Mouse (Mus musculus) common myeloid progenitor, adult 5-6 weeks (primary cell): ENCODE results near the gene Spocd1. TPM values are rescaled to one million over a fixed set of nuclear protein-coding genes. Genes with fewer than 3 reads are reported as not detected.

Source experiments
- ATAC-seq: replicated peaks from 2 replicates; pipeline ENCODE4 v1.8.0; 2016; ENCODE audit warnings: low read depth, mild to moderate bottlenecking, moderate TSS enrichment, inconsistent platforms; ENCODE audit not compliant: poor library complexity, severe bottlenecking
- total RNA-seq: library from RNA; stranded (forward); fragments of 200-1000, 187-1606 nt; gene quantifications from 2 replicates; pipeline ENCODE4 v1.2.3, GENCODE M21; 2017

Spocd1 gene
- total RNA-seq, 1 experiment from 2014 or later = 0.05 TPM

DNA sequence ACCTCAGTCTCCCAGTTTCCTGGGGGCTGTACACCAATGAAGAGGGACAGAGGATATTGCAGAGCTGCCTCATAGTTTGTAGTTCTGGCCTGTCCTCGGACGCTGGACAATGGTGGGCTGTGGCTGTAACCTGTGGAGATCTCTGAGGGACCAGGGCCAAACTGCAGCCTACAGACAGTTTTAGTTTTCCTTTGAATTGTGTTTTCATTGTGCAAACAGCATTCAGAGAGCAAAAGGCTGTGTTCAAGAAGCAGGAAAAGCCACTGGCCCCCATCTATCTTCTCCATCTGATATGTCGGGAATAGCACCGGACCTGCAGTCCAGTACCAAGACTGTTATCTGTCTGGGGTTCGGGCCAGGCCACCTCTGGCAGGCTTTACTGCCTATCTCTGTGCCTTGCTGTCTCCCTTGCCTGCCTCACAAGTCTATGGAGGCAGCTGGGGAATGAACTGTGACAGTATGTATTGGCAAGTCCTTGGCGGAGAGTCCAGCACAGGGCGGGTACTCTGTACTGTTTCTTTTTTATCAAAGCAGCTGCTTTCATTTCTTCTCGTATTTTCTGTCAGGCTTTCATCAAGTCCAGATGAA is 11.9 kb upstream of the Spocd1 start:
- no peak for ATAC-seq

- no peak for ATAC-seq
These were observed 10.6 kb upstream of the Spocd1 start for GRCm38 (mm10) chr4:129918464-129918863.

DNA sequence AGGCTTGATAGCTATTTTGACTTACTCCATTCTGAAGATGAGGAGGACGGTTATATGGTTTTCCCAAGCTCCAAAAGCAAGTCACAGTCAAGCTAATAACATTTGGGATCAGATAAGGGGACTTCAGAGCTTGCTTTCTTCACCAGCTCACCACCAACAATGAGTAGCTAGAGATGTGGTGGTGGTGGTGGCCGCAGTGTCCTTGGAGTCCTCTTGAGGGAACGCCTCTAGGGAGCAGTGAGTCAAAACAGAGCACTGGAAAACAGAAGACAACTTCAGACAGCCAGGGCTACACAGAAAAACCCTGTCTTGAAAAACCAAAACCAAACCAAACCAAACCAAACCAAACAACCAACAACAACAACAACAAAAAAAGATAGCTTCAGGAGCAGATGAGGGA is 10.1 kb upstream of the Spocd1 start:
- ATAC-seq = no peak

DNA sequence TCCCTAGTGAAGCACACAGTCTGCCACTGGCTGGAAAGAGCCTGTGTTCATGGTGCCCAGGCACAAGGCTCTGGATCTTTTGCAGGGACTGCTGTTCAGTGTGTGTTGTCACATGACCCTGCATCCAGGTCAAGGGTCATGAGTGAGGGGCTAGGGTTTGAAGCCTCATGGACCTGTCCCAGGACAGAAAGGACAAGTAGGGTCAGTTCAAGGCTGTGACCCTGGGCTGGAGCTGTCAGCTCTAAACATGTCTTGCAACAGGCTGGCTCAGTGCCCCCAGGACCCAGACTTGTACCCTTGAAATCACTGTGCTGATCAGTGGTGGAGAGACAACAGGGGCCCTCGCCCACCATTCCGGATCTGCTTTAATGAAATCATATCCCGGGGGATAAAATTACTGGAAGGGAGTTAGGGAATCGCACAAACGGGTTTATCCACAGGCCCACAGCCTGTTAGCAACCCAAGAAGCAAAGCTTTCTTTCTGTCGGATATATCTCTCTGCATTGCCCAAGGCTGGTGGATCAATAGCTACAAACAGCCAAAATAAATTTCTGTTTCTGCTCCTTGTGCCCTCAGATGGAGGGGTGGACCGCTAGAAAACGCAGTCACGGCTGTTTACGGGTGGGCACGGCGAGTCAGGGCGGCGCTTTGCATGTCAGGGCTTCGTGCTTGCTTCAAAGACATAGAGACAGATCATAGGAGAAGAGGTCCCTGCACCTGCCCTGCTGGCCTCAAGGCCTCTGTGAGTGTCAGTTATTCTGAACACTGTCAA is 8.3 kb upstream of the Spocd1 start:
- no peak for ATAC-seq

DNA sequence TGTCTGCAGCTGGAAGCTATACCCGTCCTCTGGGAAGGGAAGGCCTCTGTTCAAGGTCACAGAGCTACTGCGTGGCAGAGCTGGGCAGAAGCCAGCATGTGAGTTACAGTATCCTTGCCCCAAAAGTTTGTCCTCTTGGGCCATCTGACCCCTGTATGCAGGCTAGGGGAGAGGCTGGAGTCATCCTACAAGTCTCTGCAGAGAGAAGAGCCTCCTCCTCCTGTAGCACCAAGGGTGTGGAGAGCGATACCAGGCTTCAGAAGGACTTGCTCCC is 7.8 kb upstream of the Spocd1 start:
- ATAC-seq = no peak

GRCm38 (mm10) chr4:129924143-129924542 is 4.9 kb upstream of the Spocd1 start:
- no peak for ATAC-seq

- peak; percentile 83 for ATAC-seq
These were observed 4.4 kb upstream of the Spocd1 start for GRCm38 (mm10) chr4:129924694-129925093.

GRCm38 (mm10) chr4:129926544-129926943 is 2.5 kb upstream of the Spocd1 start:
- no peak for ATAC-seq

GRCm38 (mm10) chr4:129927091-129927490 is 2.0 kb upstream of the Spocd1 start:
- no peak for ATAC-seq

DNA sequence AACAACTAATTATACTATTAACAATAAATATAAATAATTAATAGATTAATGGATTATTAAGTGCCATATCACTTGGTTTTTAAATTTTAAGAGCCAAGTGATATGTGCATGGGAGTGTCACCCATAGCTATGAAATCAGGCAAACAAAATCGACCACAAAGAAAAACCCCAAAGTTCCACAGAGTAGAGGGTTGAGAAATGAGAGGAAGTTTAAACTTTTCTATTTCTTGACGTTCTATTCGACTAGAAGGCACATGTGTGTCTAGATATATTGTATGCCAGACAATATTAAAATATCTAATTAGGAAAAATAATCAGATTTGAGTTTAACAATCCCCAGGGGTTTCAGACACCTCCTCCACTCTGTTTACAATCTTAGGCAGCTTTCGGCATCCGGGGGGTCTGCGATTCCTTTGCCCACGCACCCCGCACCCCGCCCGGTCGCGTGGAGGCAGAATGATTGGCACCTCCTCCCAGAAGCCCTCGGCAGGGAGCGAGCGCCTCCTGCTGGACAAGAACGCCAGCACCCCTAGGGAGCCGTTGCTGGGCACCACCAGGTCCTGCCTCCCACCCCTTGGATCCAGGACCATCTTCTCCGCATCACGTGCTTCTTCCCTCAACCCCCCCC is 811 bp upstream of the Spocd1 start:
- peak; percentile 60 for ATAC-seq

DNA sequence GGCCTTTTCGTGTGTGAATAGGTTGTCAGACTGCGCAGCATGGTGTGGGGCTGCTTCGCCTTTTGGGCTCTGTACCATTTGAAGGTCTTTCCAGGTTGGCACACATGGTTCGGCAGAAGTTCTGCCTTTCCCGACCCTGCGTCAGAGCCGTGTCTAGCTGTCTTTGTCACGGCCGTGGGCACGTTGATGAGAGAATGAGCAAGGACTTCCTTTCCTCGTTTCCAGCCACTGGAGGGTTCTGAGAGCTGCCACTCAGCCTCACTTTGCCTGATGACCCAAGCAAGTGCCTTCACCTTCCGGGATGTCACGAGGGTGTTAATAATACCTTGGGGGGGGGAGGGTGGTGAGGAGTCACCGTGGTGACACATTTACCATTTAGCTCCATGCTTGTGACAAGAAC is 4.6 kb downstream of the Spocd1 start:
- no peak for ATAC-seq

DNA sequence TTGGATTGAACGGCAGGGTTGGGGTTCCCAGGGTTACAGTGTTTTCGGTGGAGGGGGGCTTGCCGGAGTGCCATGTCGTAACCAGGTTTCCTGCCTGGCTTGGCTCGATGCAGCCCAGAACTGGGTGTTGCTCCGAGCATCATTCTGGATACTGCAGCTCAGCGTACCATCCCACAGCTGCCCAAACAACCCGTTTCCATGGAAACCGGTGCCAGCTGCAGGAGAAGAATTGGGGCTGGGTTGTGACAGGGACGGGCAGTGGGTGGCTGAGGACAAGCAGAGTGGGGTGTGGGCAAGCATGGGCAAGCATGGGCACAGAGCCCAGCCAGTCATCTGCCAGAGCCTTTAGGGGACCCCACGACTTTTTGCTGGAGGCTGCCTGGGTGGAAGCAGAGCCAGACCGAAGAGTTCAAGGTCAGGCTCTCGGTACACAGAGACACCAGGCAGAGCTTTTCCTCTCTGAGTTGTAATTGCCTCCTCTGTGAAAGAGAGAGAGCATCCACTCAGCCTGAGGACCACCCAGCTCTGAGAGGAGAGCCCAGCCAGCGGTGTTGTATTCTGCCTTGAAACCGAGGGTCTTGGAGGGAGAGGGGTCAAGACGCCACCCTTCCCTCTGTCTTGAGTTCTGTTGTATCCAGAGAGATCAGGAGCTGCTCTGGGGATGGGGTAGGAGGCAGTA is 5.3 kb downstream of the Spocd1 start:
- ATAC-seq = 0 out of 2 replicates have a peak, but pooled peaks have one; percentile 25

DNA sequence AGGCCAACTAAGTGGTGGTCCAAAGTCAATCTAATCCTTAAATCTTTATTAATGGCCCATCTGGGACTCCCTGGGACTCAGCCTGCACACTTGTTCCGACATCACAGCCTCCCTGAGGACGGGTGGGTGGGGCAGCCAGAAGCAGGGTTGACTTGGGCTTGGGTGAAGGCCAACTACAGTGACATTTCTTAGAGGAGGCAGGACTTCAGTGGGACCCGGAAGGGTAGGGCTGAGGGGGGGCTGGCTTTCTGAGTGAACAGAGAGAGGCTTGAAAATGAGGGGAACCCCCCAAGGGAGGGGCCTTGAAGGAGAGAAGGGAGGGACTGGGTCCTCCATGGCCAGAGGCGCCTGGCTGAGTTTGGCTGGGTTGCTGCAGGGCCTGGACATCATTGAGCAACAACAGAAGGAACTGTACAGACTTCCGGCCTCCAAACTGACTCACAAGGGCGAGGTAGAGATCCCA is 22.3 kb downstream of the Spocd1 start:
- peak; percentile 72 for ATAC-seq

DNA sequence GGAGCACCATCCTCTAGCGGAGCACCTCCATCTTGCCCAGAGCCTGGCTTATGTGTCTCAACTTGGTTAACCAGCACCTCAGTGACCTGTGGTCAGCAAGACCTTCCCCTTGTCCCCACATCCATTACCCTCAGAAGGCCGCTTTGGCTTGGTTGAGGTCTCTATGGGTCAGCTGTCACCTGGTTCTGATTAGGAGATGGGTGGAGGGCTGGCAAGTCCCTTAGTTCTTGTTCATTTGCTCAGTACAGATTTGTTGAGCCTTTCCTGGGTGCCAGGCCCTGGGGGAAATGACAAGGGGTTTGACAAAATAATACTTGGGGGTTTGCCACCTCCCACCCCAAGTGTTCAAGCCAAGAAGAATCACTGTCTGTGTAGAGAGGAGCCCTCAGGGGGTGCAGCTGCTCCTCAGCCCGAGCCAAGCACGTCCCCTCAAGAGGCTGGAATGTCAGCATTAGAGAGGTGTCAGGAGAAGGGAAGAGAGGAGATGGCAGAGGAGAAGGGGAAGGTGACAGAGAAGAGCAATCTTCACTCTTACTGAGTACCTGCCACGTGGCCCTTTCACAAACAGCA is 23.3 kb downstream of the Spocd1 start:
- ATAC-seq = no peak

DNA sequence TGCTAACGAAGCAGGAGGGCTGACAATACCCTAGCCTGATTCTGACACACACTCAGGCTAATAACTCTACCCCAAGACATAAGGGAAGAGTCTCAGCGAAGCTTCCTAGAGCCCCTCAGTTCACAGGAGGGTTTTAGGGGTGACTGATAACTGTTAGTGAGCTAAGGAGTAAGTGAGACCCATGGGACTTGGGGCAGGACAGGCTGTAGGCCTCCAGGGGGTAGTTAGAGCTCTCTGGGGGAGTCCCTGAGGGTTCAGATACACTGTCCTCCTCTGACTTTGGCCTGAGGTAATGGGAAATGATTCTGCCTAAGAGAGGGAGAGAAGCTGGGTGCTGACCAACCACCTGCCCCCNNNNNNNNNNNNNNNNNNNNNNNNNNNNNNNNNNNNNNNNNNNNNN is 25.5 kb downstream of the Spocd1 start:
- no peak for ATAC-seq

DNA sequence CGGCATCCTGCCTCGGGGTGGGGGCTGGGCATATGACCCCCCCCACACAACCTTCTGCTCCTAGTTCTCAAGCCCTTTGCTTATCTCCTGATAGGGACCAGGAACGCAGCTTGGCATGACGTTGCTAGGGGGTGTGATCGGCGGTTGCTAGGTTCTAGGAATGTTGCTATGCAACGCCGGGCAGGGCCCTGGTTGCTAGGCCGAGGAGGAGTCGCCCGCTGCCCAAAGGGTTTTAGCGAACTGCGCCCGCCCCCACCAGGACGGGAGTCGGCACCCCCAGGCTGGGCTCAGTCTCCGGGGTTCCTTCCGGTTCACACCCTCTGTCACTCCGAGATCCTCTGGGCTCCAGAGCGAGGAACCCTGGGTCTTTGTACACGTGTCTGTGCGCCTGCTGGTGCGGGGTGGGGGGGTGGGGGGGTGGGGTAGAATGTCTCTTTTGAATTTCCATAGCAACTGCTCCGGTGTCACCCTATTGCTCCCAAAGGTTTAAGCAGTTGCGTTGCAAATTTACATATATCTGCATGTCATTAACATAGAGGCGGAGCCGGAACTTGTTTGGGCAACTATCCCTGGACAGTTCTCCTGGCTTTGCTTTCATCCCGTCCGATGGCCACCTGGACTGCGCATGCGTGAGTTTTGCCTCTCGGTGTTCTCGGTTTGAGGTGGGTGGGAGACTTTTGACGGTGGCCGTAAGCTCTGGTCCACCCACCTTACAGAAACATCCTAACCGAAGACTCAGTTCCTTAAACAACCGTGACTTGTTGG is 31.3 kb downstream of the Spocd1 start:
- peak; percentile 67 for ATAC-seq

- ATAC-seq = no peak
These were observed 36.2 kb downstream of the Spocd1 start for GRCm38 (mm10) chr4:129965294-129965693.

GRCm38 (mm10) chr4:129966201-129966600 is 37.2 kb downstream of the Spocd1 start:
- ATAC-seq = no peak

- no peak for ATAC-seq
These were observed 38.3 kb downstream of the Spocd1 start for GRCm38 (mm10) chr4:129967024-129968014.
